Mouse (Mus musculus) monocyte, adult 59 days (primary cell): ENCODE measurements around the gene Ccsap. TPM values are rescaled to one million over a fixed set of nuclear protein-coding genes. Genes with fewer than 3 reads are reported as not detected.

Experiments used
- total RNA-seq, 2 experiments: library from RNA; stranded (reverse); gene quantifications; one replicate each; pipeline ENCODE4 v1.2.4; 2023

Ccsap gene
- total RNA-seq: 1 to 10 TPM; 2.8 TPM

GRCm38 (mm10) chr8:123859648-123860259 is at the start of gene Ccsap:
Gene Ccsap, minus strand, starts transcription at chr8:123860209.

GRCm38 (mm10) chr8:123894502-123895097 is 34.6 kb upstream of the Ccsap start, which contains the start of gene Acta1:
Gene Acta1, minus strand, starts transcription at chr8:123894751.

GRCm38 (mm10) chr8:123805718-123806373 is 54.2 kb downstream of the Ccsap start, which contains the start of gene Rab4a:
Gene Rab4a, plus strand, starts transcription at chr8:123805985.

Other genes starting within 250 kb of the Ccsap start
- gene Rhou, start 206.3 kb downstream of the Ccsap start, total RNA-seq: 1 to 10 TPM; 4.7 to 5.0 TPM
- 1 to 10 TPM in 1 of 2 experiments, not detected in 1; 1.2 TPM for gene Rab4a, start 54.2 kb downstream of the Ccsap start, total RNA-seq
- gene Acta1, start 34.5 kb upstream of the Ccsap start, total RNA-seq: not detected
- 10 to 100 TPM; 16.3 to 16.7 TPM for gene Nup133, start 89.1 kb upstream of the Ccsap start, total RNA-seq
- gene Abcb10, start 122.9 kb upstream of the Ccsap start, total RNA-seq: 1 to 10 TPM; 5.7 to 7.4 TPM
- gene Taf5l, start 161.2 kb upstream of the Ccsap start, total RNA-seq: 10 to 100 TPM; 28.4 to 34.2 TPM
- gene Urb2, start 161.3 kb upstream of the Ccsap start, total RNA-seq: 1 to 10 TPM; 8.6 to 9.2 TPM